Mouse (Mus musculus) adrenal gland (tissue): ENCODE data around the gene Slc18a2.

Experiments
- intact Hi-C: fragments of 180-260 bp; cut with DNase I; formaldehyde crosslinking; loops from one replicate; pipeline ENCODE4 v1.15.1; 2025

Gene Slc18a2

DNA sequence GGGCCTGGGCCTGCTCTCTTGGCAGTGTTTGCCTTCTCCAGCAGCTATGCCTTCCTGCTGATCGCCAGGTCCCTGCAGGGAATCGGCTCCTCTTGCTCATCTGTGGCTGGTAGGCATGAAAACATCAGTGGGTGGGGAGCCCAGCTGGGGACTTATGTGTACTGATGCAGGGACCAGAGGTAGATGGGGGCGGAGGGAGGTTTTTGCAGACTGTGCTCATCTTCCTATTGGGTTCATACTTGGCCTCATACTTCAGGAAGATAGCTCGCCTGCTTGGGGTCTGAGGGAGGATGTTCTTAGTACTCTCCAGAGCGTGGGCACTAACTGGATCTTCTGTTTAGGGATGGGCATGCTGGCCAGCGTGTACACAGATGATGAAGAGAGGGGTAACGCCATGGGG lies 12.5 kb downstream of the Slc18a2 start:
- intact Hi-C loops: no loop called here

DNA sequence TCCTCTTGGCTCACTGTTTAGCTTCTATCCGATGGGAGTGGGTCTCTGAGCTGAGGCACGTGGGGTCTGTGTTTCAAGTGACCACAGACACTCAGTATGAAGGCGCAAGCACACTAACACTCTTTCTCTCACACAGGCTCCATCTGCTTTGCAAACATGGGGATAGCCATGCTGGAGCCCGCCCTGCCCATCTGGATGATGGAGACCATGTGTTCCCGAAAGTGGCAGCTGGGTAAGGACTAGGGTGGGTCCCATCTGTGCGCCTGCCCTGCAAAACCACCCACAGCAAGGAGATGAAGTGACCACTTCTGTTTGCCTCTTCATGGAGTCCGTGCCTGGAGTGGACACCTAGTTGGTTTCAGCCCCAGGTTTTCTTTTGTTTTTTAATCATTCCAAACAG lies 15.7 kb downstream of the Slc18a2 start:
- intact Hi-C loops: no loop called here

DNA sequence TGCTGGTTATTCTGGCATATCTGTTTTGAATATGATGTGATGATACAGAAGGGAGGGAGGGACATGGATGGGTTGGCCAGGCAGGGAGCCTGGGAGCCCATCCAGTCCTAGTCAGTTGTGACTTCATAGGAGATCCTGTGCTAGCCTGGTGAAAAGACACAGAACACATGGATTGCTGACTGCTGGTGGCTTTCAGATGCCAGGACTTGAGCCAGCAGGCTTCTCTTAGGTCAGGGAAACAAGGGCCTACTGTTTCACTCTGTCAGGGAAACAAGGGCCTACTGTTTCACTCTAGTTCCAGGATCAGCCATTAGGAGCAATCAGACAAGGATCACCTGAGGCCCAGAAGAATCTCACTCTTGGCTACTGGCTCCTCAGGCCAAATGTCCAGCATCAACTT lies 20.1 kb downstream of the Slc18a2 start:
- intact Hi-C loops: no loop called here

DNA sequence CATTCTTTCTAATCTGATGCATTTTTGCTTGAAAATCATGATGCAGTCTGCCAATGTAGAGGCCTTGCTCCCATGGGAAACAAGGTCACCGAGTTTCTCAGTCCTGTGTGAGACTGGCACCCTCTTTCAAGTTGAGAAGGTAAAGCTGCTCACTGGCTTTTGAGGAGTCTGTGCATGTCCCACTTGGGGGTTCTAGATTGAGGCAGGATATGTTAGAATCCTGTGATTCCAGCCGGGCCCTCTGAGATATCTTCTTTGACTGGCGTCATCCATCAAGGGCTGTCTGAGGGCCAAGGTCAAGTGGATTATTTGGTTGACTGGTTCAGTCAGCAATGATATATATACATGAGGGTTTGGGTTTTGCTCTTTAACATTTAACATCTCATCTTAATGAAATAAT lies 21.3 kb downstream of the Slc18a2 start:
- intact Hi-C loops: no loop called here

DNA sequence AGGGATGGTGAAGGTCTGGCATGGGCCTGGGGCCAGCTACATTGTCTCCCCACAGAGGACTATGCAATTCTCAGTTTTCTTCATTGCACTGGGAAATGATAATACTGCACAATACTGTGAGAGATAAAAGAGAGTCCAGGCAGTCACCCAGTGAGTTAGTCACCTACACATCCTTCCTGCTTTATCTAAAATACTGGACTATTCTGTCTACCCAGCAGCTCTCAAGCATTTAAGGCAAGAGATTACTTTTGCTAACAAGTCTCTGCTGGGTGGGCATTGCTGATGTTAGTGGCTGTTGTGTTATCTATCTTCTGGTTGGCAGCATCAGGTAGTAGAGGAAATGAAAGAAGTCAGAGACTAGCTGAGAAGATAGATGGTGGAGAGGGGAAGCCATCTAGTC lies 28.3 kb downstream of the Slc18a2 start:
- intact Hi-C loops: no loop called here

DNA sequence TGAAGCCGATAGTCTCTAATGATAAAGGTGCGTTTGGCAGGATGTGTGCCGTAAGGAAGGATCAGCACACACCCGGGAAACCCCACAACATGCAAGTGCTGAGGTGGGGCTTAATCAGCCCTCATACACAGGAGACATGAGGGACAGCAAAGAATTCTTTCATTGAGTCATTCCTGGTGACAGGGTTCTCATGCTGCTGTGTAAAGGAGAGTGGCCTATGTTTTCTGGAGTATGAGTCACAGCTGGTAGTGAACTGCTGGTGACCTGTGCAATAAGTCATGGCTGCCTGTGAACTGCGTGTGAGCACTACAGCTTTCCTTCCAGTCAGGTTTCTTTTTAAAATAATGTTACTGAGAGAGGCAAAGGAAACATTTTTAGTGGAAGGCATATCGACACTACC lies 29.1 kb downstream of the Slc18a2 start:
- intact Hi-C loops: no loop called here

DNA sequence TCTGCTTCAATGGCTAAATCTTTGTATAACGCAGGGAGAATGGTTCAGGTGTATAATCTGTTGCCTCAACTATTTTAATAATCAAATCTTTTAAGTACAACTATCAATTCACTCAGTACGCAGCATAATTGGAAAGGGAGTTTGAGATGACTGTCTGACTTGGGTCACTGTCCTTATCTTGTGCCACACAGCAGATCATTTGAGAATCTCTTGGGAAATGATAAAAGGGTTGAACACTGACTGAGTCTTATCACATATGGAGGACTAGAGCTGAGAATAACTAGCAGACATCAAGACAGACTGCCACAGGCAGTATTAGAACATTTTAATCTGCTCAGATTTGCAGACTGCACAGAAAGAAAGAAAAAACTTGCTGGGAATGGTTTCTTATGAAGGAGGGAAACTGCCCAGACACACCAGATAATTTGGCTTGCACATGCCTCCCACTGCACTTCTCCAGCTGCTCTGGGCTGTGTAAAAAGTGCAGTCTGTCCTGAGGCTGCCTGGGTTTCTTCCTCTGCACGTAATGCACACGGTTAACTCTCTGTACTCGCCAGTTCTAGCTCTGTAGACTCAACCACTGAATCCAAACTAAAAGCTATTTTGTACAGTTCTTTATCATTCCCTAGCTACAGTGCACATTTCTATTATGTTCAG lies 31.6 kb downstream of the Slc18a2 start:
- intact Hi-C loops: no loop called here

DNA sequence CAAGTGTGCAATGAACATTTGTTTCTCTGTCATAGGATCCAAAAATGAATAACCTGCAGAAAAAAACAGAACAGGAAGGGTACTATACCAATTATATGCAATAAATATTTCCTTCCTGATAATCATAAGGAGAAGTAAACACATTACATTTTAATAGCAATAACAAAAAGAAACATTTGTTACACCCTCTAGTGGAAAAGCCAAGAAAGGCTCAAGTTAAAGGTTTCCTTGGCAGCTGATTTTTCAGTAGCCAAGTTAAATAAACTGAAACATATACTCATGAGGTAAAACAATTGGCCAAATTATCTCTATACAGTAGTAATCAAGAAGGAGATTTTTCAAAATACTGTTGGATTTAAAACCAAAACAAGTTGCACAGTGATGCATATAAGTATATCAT lies 54.6 kb downstream of the Slc18a2 start:
- intact Hi-C loops: loop anchor here (1.0 kb wide), 1 partner anchor 75 kb away; no protein-coding TSS in a partner anchor

DNA sequence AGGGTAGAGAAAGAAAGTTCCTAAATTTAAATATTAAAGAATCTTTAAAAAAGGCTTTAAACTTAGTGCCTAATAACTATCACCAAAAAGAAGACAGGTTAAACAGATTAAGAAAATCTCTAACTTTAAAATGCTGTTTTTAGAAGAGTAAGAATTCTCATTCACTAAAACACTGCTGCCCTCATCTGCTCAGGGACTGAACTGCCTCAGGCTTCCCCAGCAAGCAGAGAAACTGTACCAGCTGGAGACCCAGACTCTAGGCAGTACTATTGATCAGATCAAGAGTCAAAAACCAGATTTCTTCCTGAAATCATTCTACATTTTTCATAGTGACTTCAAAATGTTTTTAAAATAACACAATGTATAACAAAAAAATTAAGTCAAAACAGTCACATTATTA lies 55.9 kb downstream of the Slc18a2 start:
- intact Hi-C loops: no loop called here

DNA sequence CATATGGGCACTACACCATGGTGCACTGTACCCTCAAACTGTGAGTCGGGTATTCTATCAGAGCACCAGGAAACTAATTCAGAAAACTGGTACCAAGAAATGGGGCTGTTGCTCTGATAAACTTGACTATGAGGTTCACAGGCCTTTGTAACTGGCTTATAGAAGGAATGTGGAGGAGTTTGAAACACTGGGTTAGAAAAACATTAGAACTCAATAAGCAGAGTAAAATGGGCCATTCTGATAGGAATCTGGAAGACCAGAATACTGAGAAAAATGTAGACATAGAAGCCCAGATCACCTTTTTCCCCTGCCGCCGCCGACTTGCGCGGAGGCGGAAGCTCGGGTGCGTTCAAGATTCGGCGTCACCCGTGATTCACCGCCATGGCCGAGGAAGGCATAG lies 61.3 kb downstream of the Slc18a2 start, which contains the start of gene Rps12-ps3:
Gene Rps12-ps3, plus strand, starts transcription at position 301 of the 400 bp plus-strand sequence.
- intact Hi-C loops: no loop called here

DNA sequence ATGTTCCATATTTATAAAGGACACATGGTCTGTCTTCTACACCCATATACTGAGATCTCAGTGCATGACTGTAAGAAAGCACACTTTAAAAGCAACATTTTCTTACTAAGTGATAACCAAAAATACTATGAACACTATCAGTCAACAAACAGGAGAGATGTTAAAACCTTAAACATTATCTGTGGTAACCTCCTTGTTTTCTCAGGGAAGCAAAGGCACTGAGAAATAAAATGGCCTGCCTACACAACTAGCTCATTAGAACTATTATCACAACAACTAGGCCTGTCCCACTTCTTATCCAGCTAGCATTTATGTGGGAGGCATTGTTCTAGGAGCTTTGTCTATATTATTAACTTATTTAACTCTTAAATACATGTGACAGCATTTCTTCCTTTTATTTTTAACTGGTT lies 70.1 kb downstream of the Slc18a2 start:
- intact Hi-C loops: no loop called here

DNA sequence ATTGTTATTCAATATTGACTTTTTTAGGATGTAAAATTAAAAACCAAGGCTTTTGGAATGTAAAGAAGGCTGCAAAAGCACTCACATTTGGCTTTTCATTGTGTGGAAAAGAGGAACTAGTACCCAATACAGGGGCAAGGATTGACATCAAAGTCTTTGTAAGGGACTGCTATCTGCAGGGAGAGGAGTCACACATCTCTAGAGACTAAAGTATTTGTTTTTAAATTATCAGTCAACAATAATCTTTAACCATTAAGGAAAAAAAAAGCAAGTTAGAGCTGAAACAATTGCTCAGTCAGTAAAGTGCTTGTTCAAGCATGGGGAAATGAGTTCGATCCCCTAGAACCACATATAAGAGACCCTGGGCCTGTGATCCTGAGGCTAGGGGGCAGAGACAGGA lies 76.0 kb downstream of the Slc18a2 start:
- intact Hi-C loops: no loop called here

DNA sequence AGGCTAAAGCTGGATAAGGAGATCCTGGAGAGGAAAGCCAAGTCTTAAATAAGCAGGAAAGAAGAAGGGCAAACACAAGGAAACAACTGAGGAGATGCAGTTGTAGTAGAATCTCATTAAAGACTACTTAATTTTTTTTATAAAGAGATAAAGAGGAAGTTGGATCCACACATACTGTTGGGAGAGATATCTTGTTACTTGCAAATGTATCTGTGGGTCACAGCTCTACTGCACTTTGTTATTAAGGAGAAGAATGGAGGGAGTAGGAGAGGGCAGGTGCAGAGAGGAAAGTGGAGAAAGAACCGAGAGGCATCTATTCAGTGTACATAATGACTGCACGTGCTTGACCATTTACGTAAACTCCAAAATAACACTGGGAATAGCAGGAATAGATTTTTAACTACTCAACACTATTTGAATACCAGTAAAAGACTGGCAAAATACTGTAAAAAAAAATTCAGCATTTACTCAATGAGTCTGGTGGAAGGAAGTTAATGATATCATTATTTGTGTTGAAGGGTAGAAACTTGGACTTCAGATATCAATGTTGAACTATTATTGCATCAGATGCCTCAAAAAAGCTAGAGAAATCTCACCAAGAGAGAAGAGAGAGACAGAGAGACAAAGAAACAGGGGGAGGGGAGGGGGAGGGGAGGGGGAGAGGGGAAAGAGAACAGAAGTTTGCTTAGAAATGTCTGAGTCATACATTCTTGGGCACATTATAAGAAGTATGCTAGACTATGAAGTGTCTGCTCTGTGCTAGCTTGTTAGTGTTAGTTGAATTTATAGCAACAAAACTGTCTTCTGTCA lies 77.4 kb downstream of the Slc18a2 start:
- intact Hi-C loops: no loop called here

DNA sequence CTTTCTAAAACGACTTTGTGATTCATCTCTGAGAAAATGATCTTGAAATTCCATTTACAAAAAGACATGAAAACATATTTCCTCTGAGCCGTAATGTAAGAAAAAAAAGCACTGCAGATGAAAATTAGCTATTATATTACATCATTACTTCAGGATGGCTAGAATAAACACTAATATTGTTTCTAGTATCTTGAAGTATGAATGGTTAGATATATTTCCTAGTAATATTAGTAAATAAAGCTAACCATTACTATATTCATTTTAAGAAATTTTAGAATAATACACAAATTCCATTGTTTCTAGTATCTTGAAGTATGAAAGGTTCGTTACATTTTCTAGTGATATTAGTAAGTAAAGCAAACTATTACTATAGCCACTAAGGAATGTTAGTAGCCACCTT lies 79.2 kb downstream of the Slc18a2 start:
- intact Hi-C loops: no loop called here

DNA sequence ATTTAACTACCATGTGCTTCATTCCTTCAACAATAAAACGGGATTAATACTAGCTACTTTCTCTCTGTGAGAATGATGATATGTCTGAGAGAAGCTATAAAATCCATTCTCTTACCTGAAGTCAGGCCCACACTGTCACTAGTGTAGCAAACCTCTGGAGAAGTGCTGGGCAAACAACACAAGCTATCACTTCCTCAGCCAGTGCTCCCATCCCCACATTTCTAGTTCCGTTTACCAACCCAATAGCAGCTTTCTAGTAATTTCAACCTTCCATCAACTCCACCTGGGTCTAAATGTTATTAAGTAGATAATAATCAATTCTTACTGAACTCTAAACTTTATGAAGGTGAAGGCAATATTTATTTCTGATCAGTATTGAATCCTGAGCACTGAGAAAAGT lies 82.3 kb downstream of the Slc18a2 start:
- intact Hi-C loops: no loop called here

DNA sequence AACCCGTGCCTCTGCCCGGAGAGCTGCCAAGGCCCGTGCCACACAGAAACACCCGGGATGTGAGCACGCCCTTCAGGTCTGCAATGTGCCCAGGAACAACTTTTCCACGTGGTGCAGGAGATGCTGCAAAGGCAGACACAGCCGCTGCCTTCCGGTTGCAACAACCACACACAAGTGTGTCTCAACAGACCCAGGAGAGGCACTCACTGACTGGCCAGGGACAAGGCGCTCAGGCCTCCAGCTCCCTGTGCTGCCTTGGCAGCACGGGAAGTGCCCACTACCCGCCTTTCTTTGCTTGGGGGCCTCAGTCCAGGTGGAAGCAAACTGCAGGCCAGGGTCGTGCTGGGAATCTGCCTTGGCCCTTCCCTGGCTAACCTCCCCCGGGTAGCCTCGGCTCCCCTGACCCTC lies 83.6 kb downstream of the Slc18a2 start:
- intact Hi-C loops: no loop called here

DNA sequence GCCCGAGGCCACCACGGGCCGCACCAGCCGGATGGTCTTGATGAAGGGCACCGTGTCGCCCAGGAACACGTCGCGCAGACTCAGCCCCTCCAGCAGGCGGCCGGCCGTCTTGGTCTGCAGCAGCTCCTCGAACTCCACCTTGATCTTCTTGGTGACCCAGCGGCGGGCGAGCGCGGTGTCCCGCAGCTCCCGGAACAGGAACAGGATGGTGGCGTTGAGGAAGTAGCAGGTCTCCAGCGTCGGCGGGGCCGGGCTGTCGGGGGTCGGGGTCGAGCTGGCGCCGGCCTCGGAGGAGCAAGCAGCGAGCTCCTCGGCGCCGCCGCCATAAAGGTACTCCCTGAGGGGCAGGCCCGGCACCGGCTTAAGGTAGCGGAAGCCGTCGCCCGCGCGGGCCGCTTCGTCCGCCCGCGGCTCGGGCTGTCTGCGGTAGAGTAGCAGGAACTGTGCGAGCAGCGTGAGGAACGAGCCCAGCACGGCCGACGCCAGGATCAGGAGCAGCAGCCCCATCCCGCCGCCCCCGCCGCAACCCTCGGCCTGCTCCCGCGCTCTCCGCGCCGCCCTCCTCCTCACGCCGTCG lies 84.5 kb downstream of the Slc18a2 start:
- intact Hi-C loops: no loop called here
